Mouse (Mus musculus): Measurements from ENCODE around the gene Nrf1.

Gene Nrf1

DNA sequence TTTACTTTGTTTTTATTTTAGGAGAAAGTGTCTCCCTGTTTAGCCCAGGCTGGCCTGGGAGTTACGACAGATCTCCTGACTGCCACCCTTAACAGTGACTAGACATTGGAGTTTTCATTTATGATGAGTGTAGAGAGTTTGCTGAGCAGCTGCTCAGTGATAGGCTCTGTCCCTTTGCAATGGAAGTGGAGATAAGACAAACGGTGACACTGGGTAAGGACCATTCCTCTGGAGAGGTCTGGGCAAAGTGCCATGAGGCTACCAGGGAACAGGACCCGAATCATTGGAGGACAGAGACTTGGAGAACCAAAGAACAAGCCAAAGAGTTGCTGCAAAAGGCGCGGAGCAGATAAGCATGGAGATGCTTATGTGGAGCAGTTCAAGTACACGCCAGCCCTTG is 100.0 kb downstream of the Nrf1 start:
- no peak for DNase-seq (ENCODE audit: low spot score)

DNA sequence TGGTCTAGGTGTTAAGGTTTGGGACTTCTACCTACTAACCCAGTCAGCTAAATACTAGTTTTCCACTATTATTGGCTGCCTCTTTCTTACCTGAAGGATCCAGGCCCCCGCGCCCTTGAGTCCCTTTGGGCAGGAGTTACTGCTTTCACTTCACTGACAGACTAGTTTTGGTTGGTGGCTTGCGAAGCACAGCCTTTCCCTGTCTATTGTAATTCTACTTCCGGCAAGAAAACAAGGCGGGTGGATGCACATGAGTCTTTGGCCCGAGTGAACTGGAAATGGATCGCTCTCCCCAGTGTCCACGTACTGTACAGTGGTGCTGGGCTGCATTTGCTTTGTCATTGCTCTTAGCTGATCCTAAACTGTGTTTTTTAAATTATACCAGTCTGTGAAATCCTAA is 102.7 kb downstream of the Nrf1 start:
- no peak for DNase-seq (ENCODE audit: low spot score)

DNA sequence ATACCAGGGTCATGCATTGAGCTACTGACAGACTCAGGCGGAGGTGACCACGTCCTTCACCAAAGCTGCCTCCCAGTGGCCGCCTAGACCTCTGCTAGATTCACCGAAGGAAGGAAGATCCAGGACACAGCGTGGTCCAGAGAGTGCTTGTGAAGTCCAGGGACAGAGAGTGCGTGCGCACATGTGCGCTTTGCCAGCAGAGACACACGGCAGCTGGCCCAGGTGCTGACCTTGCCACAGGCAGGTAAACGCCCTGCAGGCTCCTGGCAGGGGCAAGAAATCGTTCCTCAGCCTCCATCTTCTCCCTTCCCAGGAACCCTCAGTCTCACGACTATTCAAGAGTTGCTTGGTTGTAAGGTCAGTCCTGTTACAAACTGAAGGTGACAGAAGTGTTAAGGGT is 104.4 kb downstream of the Nrf1 start:
- DNase-seq (ENCODE audit: low spot score) = no peak

DNA sequence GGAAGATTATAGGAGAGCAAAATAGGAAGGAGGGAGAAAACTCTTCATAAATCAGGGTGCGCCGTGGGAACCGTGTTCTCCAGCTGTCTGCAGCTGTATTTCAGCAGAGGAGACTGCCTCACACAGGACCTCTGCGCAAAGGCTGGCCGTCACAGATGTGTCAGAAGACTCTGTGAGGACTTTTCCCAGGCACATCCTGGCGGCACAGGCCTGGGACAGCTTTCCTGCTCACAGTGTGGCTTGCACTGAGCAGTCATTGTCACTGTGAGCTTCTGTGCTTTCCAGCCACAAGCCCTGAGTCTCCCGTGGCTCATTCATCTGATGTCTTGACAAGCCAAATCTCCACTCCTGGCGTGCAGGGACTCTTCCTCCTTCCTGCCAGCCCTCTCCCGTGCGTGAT is 104.9 kb downstream of the Nrf1 start:
- DNase-seq (ENCODE audit: low spot score) = no peak

DNA sequence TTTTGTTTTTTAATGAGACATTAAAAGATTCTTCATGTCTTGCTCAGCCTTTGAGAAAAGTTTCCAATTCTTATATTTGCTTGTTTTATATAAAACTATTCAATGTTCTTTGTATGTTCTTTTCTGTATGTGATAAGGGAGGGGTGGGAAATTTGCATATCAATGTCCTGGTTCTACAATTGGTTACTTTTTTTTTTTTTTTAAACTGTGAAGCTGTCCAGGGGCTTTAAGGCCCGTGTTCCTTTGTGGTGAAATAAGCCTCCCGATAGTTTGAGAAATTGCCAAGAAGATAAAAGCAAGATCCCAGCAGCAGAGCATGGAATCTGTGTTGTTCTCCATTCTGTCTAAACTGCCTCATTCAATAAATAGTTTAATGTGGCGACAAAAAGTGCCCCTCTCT is 105.3 kb downstream of the Nrf1 start:
- no peak for DNase-seq (ENCODE audit: low spot score)

DNA sequence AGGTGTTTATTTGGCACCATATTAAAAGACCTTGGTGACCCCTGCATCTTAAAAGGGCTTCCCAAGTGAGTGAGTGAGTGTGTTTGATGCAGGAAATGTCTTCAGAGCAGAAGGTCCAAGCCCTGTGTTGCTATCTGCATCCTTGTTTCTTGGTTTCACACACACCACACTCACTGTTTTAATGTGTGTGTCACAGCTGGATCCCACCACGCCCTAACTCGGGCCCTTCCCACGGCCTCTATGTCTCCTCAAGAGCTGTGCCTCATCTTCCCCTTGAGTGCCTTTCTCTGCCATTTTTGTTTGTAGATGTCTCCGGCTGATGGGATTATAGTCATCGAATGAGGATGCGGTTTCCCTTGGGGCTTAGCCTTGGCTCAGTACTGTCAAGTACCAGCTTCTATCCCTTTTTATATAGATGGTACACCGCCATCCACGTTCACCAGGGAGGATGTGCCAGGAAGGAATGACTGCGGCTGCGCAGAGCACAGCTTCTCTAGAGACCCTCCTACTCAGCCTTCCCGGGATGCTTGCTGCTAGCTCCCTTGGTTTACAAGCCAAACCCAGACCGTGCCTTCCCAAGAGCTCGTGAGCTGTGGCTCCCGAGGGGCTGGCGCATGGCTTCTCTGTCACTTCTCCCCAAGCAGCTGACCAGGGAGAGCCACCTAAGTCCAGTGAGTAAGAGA is 106.1 kb downstream of the Nrf1 start:
- DNase-seq (ENCODE audit: low spot score) = no peak

DNA sequence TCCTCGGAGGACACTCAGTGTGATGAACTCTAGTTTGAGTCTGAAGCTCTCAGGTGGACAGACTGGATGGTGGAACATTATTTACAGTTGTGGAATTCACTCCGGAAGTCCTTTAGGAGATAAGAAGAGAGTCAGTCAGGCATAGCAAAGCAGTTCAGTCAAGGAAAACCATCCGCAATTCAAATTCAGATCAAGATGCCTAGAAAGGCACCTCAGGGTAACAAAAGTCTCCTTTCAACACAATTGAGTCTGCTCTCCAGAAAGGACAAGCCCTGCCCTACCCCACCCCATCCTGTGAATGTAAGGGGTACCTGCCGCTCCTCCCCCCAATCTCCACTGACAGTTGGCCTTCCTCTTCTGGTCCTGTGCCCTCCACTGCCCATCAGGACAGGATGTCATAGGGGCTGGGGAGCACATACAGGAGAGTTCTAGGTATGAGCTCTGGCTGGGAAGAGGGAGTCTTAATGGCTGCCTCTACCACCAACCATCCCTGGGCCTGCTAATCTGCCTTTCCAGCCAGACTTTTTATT is 111.8 kb downstream of the Nrf1 start:
- DNase-seq (ENCODE audit: low spot score) = no peak

DNA sequence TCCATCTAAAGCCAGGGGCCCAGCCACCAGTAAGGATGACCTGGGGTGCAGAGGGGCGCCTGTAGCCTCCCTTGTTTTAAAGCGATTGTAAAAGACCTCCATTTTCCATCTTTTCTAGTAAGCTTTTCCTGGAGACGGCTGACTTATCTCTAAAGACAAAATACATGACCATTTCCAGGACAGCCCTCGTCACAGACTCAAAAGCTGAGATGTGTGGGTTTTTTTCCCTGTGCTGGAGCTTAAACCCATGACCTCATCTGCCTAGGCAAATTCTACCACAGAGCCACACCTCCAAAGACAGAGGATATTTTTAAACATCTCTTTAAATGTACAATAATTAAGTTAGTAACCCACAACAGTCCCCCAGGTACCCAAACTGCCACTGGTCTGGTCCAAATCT is 112.6 kb downstream of the Nrf1 start:
- DNase-seq (ENCODE audit: low spot score) = no peak

DNA sequence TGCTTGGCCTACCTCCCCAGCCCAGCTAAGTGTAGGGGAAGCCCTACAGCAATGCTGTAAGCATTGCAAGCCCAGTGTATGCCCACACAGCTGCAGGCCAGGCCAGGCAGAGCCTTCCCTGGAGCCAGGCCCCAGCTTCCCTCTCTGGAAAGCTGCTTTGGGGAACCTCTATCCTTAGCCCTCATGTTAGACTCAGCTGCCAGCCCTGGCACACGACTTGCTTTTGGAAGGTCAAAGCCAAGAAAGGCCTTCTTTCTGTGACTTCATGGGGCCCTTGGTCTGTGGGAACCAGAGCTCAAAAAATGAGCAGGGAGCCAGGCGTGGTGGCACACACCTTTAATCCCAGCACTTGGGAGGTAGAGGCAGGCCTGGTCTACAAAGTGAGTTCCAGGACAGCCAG is 113.8 kb downstream of the Nrf1 start:
- no peak for DNase-seq (ENCODE audit: low spot score)

DNA sequence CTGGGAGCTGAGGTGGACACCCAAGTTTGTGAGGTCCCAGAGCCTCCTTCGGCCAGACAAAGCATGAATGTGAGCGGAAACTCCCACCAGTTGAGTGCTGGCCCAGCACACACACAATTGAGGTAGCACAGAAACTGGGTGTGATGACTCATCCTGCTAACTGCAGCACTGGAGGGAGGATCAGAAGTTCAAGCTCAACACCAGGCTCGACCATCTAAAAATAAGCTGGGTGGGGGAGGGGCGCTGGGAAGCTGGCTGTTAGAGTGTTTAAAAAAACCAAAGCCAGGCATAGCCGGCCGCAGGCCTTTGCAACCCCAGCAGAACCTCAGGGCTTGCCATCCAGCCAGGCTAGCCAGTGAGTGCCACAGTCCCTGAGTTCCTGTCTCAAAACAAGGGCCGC is 114.3 kb downstream of the Nrf1 start:
- DNase-seq (ENCODE audit: low spot score) = peak; percentile 63

DNA sequence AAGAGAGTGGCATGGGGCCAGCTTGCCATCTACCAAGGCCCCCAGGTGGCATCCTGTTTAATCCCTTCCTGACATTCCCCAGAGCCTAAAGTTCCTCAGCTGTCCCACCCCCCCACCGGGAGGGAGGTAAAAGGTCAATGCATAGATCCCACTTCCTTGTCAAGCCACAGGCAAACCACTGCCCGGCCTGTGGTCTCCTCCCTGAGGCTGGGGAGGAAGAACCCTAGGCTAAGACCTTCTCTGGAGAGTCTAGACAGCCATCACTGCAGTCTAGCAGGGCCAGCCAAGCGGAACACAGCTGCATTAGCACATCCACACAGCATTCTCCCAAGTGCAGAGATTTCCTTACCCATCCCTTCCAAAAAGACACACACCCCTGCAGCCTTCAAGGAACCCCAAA is 118.6 kb downstream of the Nrf1 start:
- DNase-seq (ENCODE audit: low spot score) = no peak

DNA sequence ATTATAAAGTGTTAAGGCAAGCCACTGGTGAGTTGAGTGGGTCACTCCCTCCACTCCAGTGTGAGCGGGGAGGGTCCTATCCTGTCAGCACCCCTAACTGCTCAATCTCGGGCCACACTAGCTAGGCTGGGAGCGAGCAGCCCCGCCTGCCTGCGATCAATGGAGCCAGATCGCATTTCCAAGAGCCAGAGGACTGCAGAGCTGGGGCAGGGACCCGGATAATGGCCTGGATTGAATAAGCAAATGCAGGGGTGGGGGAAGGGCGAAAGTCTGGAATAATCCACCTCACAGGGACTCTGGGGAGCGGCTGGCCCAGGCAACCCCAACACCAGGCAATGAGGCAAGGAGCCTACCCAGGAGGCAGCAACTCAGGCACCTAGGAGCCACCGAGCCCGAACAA is 119.4 kb downstream of the Nrf1 start:
- DNase-seq (ENCODE audit: low spot score) = no peak

DNA sequence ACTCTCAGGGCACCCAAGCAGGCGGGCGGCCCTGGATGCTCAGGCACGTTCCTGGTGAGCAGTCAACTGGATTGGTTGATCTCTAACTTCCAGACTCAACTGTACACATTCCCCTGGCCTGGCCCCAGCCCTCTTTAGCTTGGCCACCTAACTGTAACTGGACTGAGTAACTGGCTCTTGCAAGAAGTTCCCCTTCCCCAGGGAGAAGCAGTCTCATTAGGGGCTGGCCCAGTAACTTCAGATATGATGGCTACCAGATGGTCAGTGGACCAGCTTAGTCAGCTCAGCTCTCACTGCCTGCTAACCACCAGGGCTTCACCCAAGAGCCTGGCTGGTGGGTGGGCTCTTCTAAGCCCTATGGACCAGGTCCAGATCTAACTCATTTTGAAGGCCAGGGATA is 120.5 kb downstream of the Nrf1 start:
- no peak for DNase-seq (ENCODE audit: low spot score)

DNA sequence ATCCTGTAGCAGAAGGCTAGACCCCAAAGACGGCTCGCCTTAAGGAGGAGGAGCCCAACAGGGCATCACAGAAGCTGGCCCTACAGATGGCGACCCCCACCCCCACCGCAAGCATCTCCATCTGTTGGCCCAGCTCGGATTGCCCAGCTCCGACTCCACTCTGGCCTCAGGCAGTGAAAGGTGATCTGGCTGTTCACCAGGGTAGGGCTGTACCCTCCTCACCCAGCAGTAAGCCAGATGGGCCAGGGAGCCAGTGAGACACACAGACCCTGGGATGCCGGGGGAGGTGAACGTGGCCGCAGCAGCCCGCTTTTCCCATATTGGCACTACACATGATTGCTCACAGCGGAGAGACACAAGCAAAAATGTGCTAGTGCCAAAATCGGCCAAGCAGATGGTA is 121.4 kb downstream of the Nrf1 start:
- no peak for DNase-seq (ENCODE audit: low spot score)

DNA sequence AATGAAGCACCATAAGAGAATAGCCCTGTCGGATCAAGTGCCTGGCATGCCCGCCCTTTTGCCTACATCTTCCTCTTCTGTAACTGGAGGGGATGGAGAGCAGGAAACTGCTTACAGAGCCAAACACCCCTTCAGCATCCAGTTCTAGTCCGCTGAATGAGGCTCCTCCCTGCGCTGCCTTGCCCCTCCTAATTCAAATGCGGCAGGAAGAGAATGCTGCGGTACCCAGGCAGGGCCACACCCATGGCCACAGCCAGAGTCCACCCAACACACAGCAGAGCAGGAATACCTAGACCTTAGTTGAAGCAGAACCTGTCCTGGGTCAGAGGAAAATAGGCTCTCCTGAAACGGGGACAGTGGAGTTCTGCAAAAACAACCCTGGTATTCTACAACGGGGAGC is 123.4 kb downstream of the Nrf1 start:
- DNase-seq (ENCODE audit: low spot score) = no peak

DNA sequence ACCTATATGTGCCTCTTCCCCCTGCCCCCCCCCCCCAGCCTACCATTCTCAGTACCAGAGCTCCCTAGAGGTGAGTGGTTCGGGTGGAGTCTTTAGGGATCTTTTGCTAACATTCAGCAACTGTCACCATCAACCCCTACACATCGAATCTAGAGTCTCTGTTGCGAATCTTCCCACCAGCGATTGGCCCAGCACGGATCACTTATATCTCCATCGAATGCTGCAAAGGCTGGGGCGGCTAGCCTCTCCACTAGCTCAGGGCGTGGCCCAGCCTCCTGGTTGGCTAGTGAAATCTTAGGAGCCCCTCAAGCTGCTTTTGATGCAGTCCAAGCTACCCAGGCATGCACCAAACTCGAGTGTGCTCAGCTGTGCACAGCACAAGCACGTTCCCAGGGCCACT is 124.2 kb downstream of the Nrf1 start:
- no peak for DNase-seq (ENCODE audit: low spot score)

DNA sequence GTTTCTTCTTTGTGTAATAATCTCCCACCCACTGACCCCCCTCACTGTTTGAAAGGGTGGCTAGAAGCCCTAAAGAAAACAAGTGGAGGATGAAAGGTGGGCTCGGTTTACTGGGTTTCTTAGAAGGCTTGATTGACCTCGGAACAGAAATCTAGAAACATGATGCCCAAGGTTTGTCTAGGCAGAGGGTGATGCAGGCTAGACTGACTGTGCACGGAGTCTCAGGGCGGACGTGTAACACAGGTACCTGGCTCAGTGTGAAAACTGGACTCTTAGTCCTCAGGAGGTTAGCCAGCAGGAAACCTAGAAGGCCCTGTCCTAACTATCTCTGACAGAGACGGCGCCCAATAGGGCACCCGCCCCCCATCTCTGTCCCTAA is 124.6 kb downstream of the Nrf1 start:
- no peak for DNase-seq (ENCODE audit: low spot score)

DNA sequence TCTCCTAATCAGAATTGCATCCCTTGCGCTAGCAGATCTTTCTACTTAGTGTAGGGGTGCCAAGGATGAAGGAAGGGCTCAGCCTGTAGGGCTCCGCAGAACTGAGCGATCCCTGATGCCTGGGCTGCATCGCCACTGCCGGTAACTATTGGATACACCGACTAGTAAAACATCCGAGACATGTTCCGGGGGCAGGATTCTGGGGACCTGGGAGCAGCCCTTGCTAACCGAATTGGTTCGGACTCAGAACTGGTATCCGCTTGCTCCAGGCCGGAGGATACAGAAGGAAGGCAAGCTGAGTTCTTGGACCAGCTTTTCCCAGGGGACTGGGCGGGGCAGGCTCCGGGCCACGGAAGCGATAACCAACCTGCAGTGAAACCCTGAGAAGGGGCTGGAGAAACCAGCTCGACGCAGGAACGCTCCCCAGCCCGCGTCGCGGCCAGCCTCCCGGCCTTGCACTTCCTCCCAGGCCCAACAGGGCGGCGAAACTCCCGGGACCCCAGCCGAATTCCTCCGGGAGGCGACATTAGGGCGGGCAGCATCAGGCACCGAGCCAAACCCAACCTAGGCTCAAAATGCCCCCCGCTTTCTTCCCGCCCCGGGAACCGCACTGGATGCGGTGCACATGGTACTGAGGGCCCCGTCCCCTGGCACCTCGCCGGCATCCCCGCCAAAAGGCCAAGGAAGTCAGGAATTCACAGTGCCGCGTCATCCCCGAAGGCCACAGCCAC is 125.2 kb downstream of the Nrf1 start:
- DNase-seq (ENCODE audit: low spot score) = no peak

DNA sequence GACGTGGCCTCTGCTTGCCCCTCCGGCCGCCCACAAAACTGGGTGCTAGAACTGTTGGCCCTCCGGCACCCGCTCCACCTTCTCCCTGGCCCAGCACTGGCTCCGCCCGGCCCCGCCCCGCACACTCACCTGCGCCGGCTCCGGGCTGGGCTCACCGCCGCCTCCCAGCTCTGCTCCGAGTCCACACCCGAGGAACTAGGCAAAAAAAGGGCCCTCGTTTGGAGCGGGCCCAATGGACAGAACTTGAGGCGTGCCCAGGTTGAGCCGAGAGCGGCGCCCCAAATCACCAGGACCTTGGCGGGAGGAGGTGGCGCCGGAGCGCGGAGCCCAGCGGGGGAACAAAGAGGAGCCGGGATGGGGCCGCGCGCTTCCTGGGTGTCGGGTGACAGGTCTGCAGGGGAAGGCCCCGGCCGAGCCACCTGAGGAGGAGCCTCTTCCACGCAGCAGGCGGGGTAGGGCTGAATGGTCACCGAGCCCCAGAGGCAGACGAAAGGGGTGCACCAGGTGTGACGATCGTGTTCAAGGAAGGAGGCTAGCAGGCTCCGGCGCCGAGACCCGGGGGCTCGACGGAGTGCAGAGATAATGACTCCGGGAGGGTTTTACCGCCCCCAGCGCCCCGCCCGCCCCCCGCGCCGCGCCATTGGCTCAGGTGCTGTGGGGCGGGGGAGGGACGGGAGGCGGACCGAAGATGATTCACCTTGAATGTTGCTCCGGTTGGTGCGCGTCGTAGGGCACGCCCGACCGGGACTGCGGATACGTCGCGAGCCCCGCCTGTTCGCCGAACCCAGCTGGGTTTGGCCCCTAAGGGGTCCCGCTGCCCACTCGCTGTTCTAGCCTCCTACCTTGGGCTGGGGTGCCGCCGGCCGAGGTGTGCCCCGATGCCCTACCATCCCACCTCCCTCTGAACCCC is 126.0 kb downstream of the Nrf1 start:
- DNase-seq (ENCODE audit: low spot score) = peak; percentile 86

DNA sequence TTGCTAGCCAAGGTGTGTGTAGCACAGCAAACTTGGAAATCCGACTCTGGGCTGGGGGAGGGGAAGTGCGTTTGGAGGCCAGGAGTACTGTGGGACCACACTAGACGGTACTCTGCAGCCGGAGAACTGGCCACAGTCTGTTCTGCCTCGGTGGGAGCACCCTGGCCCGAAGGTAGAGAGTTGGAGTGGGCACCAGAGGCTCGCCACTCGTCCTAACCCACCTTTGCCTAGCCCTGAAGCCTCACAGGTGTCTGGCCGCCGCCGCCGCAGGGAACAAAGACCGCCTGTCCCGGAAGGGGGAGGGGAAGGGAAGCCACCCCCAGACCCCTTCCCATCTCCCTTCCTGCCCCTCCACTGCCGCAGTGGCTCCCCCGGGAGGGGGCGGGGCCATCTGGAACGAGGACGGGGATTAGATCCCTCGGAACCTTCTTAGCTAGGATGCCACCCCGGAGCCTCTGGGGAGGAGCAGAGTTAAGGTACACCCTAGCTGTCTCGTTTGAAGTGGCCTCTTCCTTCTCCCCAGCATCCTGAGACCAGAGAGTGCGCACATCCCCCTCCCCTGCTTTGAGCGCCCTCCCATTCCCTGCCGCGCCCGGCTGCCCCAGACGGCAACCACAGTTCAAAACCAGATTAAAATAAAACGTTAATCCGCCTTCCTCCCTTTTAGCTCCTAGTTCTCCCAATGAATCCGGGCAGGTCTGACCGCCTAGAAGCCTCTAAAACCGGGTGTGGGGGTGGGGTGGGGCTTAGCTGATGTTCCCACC is 126.9 kb downstream of the Nrf1 start:
- DNase-seq (ENCODE audit: low spot score) = peak; percentile 75

DNA sequence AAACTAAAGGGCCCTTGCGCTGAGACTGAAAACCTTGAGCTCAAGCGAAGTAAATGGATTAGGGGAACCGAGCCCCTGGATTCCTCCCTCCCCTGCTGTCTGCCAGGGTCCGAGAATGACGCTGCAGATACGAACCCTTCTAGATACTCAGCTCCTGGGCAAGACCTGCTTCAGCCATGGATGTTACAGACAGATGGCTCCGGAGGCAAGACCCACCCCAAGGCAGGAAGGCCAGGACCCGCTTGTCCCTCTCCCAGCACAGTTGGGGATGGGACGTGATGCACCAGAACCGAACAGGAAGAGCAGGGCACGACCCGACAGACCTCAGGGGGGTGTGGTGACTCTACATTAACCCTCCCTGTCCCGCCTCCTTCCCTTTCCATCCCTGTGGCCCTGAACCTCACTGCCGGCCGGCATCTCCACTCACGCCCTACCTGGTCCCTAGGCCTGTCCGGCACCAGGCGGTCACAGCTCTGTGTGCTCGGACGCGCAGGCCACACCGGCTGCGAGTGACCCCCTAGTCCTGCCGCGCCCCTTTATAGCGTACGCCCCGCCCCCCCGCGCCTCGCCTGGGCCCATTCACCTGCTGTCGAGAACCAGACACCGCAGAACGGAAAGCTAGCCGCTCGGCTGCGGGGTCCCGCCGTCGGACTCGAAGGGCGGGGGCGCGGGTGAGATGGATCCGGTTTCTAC is 127.6 kb downstream of the Nrf1 start:
- DNase-seq (ENCODE audit: low spot score) = no peak
